Mouse (Mus musculus) intestine, embryonic 16.5 days (tissue): ENCODE data around the gene Mlxipl. TPM values are rescaled to one million over a fixed set of nuclear protein-coding genes. Genes with fewer than 3 reads are reported as not detected.

Experiments used
- ATAC-seq: fragments of 200-750 bp; cut with Nextera tagmentation; 2 replicates; pipeline ENCODE4 v1.8.0; 2017; ENCODE audit warnings: moderate TSS enrichment, moderate library complexity
- H3K27ac ChIP-seq: fragments of 300-500 bp; sonication (generic); 2 replicates; pipeline ENCODE4 v1.5.1; 2014; ENCODE audit warnings: mild to moderate bottlenecking, low read length
- H3K27me3 ChIP-seq: fragments of 300-500 bp; sonication (generic); replicated peaks from 2 replicates; pipeline ENCODE4 v1.6.1; 2014; ENCODE audit warnings: low read length, control low read depth, mixed read lengths; ENCODE audit not compliant: control insufficient read depth, insufficient read depth
- H3K36me3 ChIP-seq: fragments of 300-500 bp; sonication (generic); 2 replicates; pipeline ENCODE4 v1.6.1; 2014; ENCODE audit warnings: low read length, control low read depth; ENCODE audit not compliant: control insufficient read depth, insufficient read depth
- H3K4me1 ChIP-seq: fragments of 300-500 bp; sonication (generic); 2 replicates; pipeline ENCODE4 v1.6.1; 2014; ENCODE audit warnings: low read length, control low read depth, mixed read lengths; ENCODE audit not compliant: control insufficient read depth, insufficient read depth
- H3K4me2 ChIP-seq: fragments of 300-500 bp; sonication (generic); 2 replicates; pipeline ENCODE4 v1.6.1; 2014; ENCODE audit warnings: low read depth, low read length, control low read depth
- H3K4me3 ChIP-seq: fragments of 300-500 bp; sonication (generic); 2 replicates; pipeline ENCODE4 v1.5.1; 2014; ENCODE audit warnings: mild to moderate bottlenecking, low read length
- H3K9ac ChIP-seq: fragments of 300-500 bp; sonication (generic); 2 replicates; pipeline ENCODE4 v1.6.1; 2014; ENCODE audit warnings: low read depth, low read length
- H3K9me3 ChIP-seq: fragments of 300-500 bp; sonication (generic); 2 replicates; pipeline ENCODE4 v1.6.1; 2016; ENCODE audit warnings: low read length, control low read depth; ENCODE audit not compliant: control insufficient read depth
- WGBS: fragments of 180-500 bp; shearing (Covaris S2); extraction: QIAGEN DNeasy Blood & Tissue Kit; methylation state at CpG from one replicate; pipeline ENCODE4 v1.1.7; 2014; 5-methylcytosine and 5-hydroxymethylcytosine counted together
- polyA plus RNA-seq: library from polyadenylated mRNA; unstranded; fragments of >200 nt; fragmentation: Nextera tagmentation; extraction: Ambion mirVana; gene quantifications from 2 replicates; pipeline ENCODE4 v1.2.1, GENCODE M21; 2015

Mlxipl gene
- polyA plus RNA-seq, 1 experiment from 2014 or later = 9.5 TPM

GRCm38 (mm10) chr5:135107521-135108501 lies 18.1 kb downstream of the Mlxipl start:
- 0 out of 2 replicates have a peak, but pooled peaks cover 4% of the 10 kb centered on the region for H3K4me1 ChIP-seq
- H3K4me3 ChIP-seq = peak overlapping the region; percentile 59
- ATAC-seq = peak; percentile 83
- H3K27me3 ChIP-seq = peaks cover 12% of the 10 kb centered on the region; the same call in 1 of the 2 replicates
- peak overlapping the region; percentile 52 for H3K27ac ChIP-seq
- H3K9ac ChIP-seq = peak overlapping the region; percentile 69
- H3K9me3 ChIP-seq = no peaks in the 10 kb centered on the region
- peak overlapping the region; percentile 93 for H3K4me2 ChIP-seq
- no peaks in the 10 kb centered on the region for H3K36me3 ChIP-seq
- 6% methylated on average over 40 of the region's 40 CpGs for WGBS

DNA sequence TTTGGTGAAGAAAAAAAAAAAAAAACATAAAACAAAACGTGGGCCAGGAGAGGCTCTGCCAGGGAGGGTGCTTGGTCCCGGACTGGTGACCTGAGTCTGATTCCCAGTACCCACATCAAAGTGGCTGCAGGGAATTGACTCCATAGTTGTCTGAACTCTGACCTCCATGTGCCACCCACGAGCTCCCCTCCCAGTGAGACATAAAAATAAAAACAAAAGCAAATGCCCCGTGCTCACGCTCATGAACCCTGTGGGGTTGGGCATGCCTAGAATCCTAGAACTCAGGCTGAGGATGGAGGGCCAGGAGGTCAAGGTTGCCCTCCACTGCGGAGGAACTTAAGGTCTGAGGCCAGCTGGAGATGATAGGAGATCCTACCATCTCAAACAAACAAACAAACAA lies 19.3 kb downstream of the Mlxipl start:
- Histone ChIP-seq H3K27me3 (peaks cover 9% of the 10 kb centered on the region; the same call in 1 of the 2 replicates), H3K27ac (no peak overlapping the region), H3K4me1 (0 out of 2 replicates have a peak, but pooled peaks cover 4% of the 10 kb centered on the region), H3K4me3 (no peak overlapping the region), H3K9me3 (no peaks in the 10 kb centered on the region), H3K9ac (no peak overlapping the region), H3K4me2 (no peak overlapping the region), H3K36me3 (no peaks in the 10 kb centered on the region)
- ATAC-seq = no peak
- 73% methylated on average over 6 of the region's 6 CpGs for WGBS

DNA sequence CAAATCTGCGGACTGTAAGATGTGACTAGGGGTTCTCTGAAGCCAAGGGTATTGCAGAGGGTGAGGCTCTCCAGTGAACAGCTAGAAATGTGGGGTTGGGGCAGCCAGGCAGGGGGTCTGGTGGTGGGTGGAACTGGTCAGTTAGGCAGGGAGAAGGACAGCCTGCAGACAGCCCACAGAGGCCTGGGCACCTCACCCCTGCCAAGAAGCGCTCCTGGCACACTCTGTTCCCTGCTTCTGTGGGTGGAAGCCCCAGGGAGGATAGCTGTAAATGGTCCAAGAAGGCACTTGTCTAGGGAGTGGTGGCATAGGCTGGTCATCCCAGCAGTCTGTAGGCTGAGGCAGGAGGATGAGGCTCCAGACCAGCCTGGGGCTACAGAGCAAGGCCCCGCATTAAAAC lies 19.7 kb downstream of the Mlxipl start:
- H3K27ac ChIP-seq = no peak overlapping the region
- WGBS = 91% methylated on average over 3 of the region's 3 CpGs
- H3K4me2 ChIP-seq = no peak overlapping the region
- no peaks in the 10 kb centered on the region for H3K9me3 ChIP-seq
- ATAC-seq = no peak
- H3K4me1 ChIP-seq = 0 out of 2 replicates have a peak, but pooled peaks cover 4% of the 10 kb centered on the region
- H3K9ac ChIP-seq = no peak overlapping the region
- no peaks in the 10 kb centered on the region for H3K36me3 ChIP-seq
- H3K27me3 ChIP-seq = peaks cover 9% of the 10 kb centered on the region; the same call in 1 of the 2 replicates
- H3K4me3 ChIP-seq = no peak overlapping the region

DNA sequence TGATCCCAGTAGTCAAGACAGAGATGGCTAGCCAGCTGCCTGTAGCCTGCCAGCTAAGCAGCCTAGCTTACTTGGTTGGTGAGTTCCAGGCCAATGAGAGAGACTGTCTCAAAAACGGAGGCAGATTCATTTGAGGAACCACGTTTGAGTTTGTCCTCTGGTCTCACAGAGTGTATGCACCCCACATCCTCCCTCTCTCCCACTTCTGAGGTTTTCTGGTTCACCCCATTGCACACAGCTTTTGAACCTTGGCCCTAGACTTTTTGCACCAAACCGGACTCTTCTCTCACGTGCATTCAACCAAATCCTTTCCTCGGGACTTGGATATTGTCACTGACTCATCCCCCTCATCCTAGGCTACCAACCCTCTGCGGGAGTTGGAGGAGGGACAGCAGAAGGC lies 20.3 kb downstream of the Mlxipl start:
- WGBS = 74% methylated on average over 6 of the region's 6 CpGs
- Histone ChIP-seq H3K9ac (no peak overlapping the region), H3K27ac (no peak overlapping the region), H3K27me3 (peaks cover 9% of the 10 kb centered on the region; the same call in 1 of the 2 replicates), H3K4me2 (no peak overlapping the region), H3K9me3 (no peaks in the 10 kb centered on the region), H3K4me3 (no peak overlapping the region), H3K36me3 (no peaks in the 10 kb centered on the region), H3K4me1 (0 out of 2 replicates have a peak, but pooled peaks cover 4% of the 10 kb centered on the region)
- no peak for ATAC-seq

- WGBS = 83% methylated on average over 12 of the region's 12 CpGs
- H3K27me3 ChIP-seq = no peaks in the 10 kb centered on the region
- peaks cover 3% of the 10 kb centered on the region; the same call in 1 of the 2 replicates for H3K4me1 ChIP-seq
Measured at GRCm38 (mm10) chr5:135113782-135114181, 24.1 kb downstream of the Mlxipl start.

DNA sequence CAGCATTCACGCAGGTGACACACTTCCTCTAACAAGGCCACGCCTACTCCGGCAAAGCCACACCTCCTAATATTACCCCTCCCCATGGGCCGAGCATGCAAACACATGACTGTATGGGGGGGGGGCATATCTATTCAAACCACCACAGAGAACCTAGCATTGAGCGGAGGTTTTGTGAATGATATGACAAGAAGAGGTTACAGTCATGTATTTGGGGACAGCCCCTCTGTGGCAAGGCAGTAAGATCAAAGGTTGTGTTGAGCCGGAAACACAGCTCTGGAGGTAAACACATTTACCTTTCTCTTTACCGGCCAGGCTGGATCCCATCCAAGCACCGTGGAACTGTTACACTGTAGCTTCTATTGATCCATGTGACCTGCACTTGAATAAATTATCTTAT lies 25.6 kb downstream of the Mlxipl start:
- H3K4me3 ChIP-seq = no peak overlapping the region
- H3K9me3 ChIP-seq = no peaks in the 10 kb centered on the region
- H3K4me2 ChIP-seq = no peak overlapping the region
- H3K27me3 ChIP-seq = no peaks in the 10 kb centered on the region
- ATAC-seq = no peak
- H3K4me1 ChIP-seq = peaks cover 3% of the 10 kb centered on the region; the same call in 1 of the 2 replicates
- no peak overlapping the region for H3K27ac ChIP-seq
- WGBS = 71% methylated on average over 8 of the region's 8 CpGs
- H3K9ac ChIP-seq = no peak overlapping the region
- no peaks in the 10 kb centered on the region for H3K36me3 ChIP-seq

More at GRCm38 (mm10) chr5:135113782-135114181, 24.1 kb downstream of the Mlxipl start:
- H3K27ac ChIP-seq = no peak overlapping the region
- no peak overlapping the region for H3K4me2 ChIP-seq
- H3K4me3 ChIP-seq = no peak overlapping the region
- no peak for ATAC-seq
- H3K9me3 ChIP-seq = no peaks in the 10 kb centered on the region
- no peaks in the 10 kb centered on the region for H3K36me3 ChIP-seq
- no peak overlapping the region for H3K9ac ChIP-seq

DNA sequence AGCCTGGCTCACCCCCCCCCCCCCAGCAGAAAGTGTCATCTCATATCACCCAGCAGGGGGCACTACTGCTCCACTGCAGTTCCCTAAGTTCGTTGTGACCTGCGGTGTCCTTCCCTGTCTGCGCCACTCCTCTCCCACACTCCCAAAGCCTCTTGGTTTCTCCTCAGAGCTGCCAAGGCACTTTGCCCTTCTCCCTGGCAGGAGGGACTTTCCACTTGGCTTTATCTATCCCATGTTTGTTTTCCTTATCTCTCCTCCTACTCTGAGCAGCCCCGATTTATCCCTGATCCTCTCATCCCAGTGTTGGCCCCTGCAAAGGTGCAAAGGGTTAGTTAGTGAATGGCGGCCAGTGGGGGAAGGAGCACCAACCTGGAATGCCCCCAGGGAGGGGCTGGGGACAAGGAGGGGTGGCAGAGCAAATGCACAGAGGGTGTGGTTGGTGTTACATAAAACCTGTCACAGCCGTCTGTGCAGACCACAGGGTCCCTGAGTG lies 28.9 kb downstream of the Mlxipl start:
- peaks cover 6% of the 10 kb centered on the region; the same call in 1 of the 2 replicates for H3K27me3 ChIP-seq
- no peak overlapping the region for H3K9ac ChIP-seq
- WGBS = 16% methylated on average over 6 of the region's 6 CpGs
- H3K27ac ChIP-seq = 0 out of 2 replicates have a peak overlapping the region, but pooled peaks have one; percentile 12
- H3K4me2 ChIP-seq = no peak overlapping the region
- H3K9me3 ChIP-seq = no peaks in the 10 kb centered on the region
- ATAC-seq = peak; percentile 96
- H3K36me3 ChIP-seq = no peaks in the 10 kb centered on the region
- no peak overlapping the region for H3K4me3 ChIP-seq
- H3K4me1 ChIP-seq = peaks cover 3% of the 10 kb centered on the region; the same call in 1 of the 2 replicates

DNA sequence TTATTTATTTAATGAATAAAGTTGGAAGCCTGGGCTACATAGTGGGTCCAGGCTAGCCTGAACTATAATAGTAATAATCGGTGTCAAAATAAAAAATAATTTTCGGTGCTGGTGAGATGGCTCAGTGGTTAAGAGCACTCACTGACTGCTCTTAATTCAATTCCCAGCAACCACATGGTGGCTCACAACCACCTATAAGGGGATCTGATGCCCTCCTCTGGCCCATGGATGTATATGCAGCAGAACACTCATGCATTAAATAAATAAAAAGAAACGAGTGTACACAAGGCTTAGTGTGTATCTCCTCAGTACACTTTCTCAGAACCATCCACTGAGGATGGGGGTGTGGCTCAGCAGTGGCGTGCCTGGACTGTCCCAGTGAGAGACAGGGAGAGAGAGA lies 31.1 kb downstream of the Mlxipl start:
- no peaks in the 10 kb centered on the region for H3K36me3 ChIP-seq
- no peak overlapping the region for H3K4me3 ChIP-seq
- H3K9ac ChIP-seq = no peak overlapping the region
- 57% methylated on average over 4 of the region's 4 CpGs for WGBS
- peaks cover 6% of the 10 kb centered on the region; the same call in 1 of the 2 replicates for H3K27me3 ChIP-seq
- H3K4me2 ChIP-seq = no peak overlapping the region
- no peak for ATAC-seq
- no peak overlapping the region for H3K27ac ChIP-seq
- no peaks in the 10 kb centered on the region for H3K9me3 ChIP-seq
- peaks cover 3% of the 10 kb centered on the region; the same call in 1 of the 2 replicates for H3K4me1 ChIP-seq

GRCm38 (mm10) chr5:135126121-135126520 lies 36.4 kb downstream of the Mlxipl start:
- no peak overlapping the region for H3K27ac ChIP-seq
- WGBS = 65% methylated on average over 6 of the region's 6 CpGs
- no peaks in the 10 kb centered on the region for H3K9me3 ChIP-seq
- no peaks in the 10 kb centered on the region for H3K36me3 ChIP-seq
- H3K27me3 ChIP-seq = peaks cover 6% of the 10 kb centered on the region; the same call in 1 of the 2 replicates
- H3K4me2 ChIP-seq = no peak overlapping the region
- H3K4me1 ChIP-seq = no peaks in the 10 kb centered on the region
- no peak overlapping the region for H3K4me3 ChIP-seq
- no peak for ATAC-seq
- H3K9ac ChIP-seq = no peak overlapping the region
